Mouse (Mus musculus): ENCODE data around the gene Gm20388.

The Gm20388 gene

GRCm38 (mm10) chr8:121334495-121335424, 1424.1 kb downstream of the Gm20388 start:
- no peak for DNase-seq (ENCODE audit: extremely low spot score, low read depth, low spot score)

- DNase-seq (ENCODE audit: extremely low spot score, low read depth, low spot score): no peak
Observed at GRCm38 (mm10) chr8:121335684-121336083, 1425.0 kb downstream of the Gm20388 start.

GRCm38 (mm10) chr8:121342931-121343330, 1432.3 kb downstream of the Gm20388 start:
- no peak for DNase-seq (ENCODE audit: extremely low spot score, low read depth, low spot score)

GRCm38 (mm10) chr8:121344486-121344885, 1433.8 kb downstream of the Gm20388 start:
- DNase-seq (ENCODE audit: extremely low spot score, low read depth, low spot score): no peak

- DNase-seq (ENCODE audit: extremely low spot score, low read depth, low spot score): no peak
Observed at GRCm38 (mm10) chr8:121346175-121346574, 1435.5 kb downstream of the Gm20388 start.

GRCm38 (mm10) chr8:121346862-121347261, 1436.2 kb downstream of the Gm20388 start:
- DNase-seq (ENCODE audit: extremely low spot score, low read depth, low spot score): no peak

GRCm38 (mm10) chr8:121348998-121349397, 1438.4 kb downstream of the Gm20388 start:
- no peak for DNase-seq (ENCODE audit: extremely low spot score, low read depth, low spot score)

GRCm38 (mm10) chr8:121350803-121351202, 1440.2 kb downstream of the Gm20388 start:
- DNase-seq (ENCODE audit: extremely low spot score, low read depth, low spot score): no peak

- no peak for DNase-seq (ENCODE audit: extremely low spot score, low read depth, low spot score)
Observed at GRCm38 (mm10) chr8:121354844-121355243, 1444.2 kb downstream of the Gm20388 start.

GRCm38 (mm10) chr8:121357451-121357850, 1446.8 kb downstream of the Gm20388 start:
- DNase-seq (ENCODE audit: extremely low spot score, low read depth, low spot score): no peak

- DNase-seq (ENCODE audit: extremely low spot score, low read depth, low spot score): no peak
Observed at GRCm38 (mm10) chr8:121358609-121359008, 1448.0 kb downstream of the Gm20388 start.

- no peak for DNase-seq (ENCODE audit: extremely low spot score, low read depth, low spot score)
Observed at GRCm38 (mm10) chr8:121359131-121359981, 1448.7 kb downstream of the Gm20388 start.

- DNase-seq (ENCODE audit: extremely low spot score, low read depth, low spot score): no peak
Observed at GRCm38 (mm10) chr8:121360001-121360400, 1449.4 kb downstream of the Gm20388 start.

GRCm38 (mm10) chr8:121361166-121361565, 1450.5 kb downstream of the Gm20388 start:
- DNase-seq (ENCODE audit: extremely low spot score, low read depth, low spot score): no peak

- no peak for DNase-seq (ENCODE audit: extremely low spot score, low read depth, low spot score)
Observed at GRCm38 (mm10) chr8:121364646-121365045, 1454.0 kb downstream of the Gm20388 start.

- no peak for DNase-seq (ENCODE audit: extremely low spot score, low read depth, low spot score)
Observed at GRCm38 (mm10) chr8:121365150-121365549, 1454.5 kb downstream of the Gm20388 start.

- DNase-seq (ENCODE audit: extremely low spot score, low read depth, low spot score): no peak
Observed at GRCm38 (mm10) chr8:121366655-121367054, 1456.0 kb downstream of the Gm20388 start.

- no peak for DNase-seq (ENCODE audit: extremely low spot score, low read depth, low spot score)
Observed at GRCm38 (mm10) chr8:121368799-121369198, 1458.2 kb downstream of the Gm20388 start.

- DNase-seq (ENCODE audit: extremely low spot score, low read depth, low spot score): no peak
Observed at GRCm38 (mm10) chr8:121369378-121369777, 1458.7 kb downstream of the Gm20388 start.

GRCm38 (mm10) chr8:121371287-121371686, 1460.6 kb downstream of the Gm20388 start:
- DNase-seq (ENCODE audit: extremely low spot score, low read depth, low spot score): no peak

- no peak for DNase-seq (ENCODE audit: extremely low spot score, low read depth, low spot score)
Observed at GRCm38 (mm10) chr8:121371911-121372638, 1461.4 kb downstream of the Gm20388 start.
